Mouse (Mus musculus) MEL (cell line): ENCODE results near the gene Gm28042.

ENCODE experiments used
- EP300 ChIP-seq, 2 experiments: IDR thresholded peaks; 2 replicates each; pipeline ENCODE4 v1.6.1; 2011; ENCODE audit warnings: improper control_type of control experiment in 2 of 2, low read length in 2 of 2, low read depth in 1 of 2, mild to moderate bottlenecking in 1 of 2
- MAX ChIP-seq: IDR thresholded peaks from 2 replicates; pipeline ENCODE4 v1.6.1; 2011; ENCODE audit warnings: low read length, improper control_type of control experiment

DNA sequence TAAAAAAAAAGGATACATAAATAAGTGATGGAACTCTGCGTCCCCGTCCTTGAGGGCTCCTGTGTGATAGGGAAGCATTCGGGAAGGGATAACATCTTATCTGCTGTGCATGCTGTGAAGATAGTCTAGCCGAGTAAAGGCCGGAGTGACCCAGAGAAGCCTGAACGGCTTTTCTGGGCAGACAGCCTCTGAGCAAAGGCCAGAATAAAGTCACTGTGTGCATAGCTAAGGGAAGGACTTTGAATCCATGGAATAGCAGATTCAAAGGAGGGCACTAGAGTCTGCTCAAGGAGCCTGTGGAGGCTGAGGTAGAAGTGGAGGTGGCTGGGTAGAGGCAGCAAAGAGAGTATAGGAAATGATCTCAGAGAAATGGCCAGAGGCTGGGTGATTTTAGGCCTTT, 32.5 kb upstream of the Gm28042 start:
- TF ChIP-seq MAX (no peak), EP300 (IDR thresholded peaks at IDR 0.05; ENCODE audit: low read depth in 1 of 2, low read length in 2 of 2) (no peak)
